Mouse (Mus musculus): ENCODE measurements around the gene Zmiz1. TPM values are rescaled to one million over a fixed set of nuclear protein-coding genes. Genes with fewer than 3 reads are reported as not detected.
A peak's percentile ranks its signal among the peaks of the same experiment; 100 is the strongest.

Gene Zmiz1
- polyA plus RNA-seq, 1 experiment from 2014 or later, result 55.5 TPM

DNA sequence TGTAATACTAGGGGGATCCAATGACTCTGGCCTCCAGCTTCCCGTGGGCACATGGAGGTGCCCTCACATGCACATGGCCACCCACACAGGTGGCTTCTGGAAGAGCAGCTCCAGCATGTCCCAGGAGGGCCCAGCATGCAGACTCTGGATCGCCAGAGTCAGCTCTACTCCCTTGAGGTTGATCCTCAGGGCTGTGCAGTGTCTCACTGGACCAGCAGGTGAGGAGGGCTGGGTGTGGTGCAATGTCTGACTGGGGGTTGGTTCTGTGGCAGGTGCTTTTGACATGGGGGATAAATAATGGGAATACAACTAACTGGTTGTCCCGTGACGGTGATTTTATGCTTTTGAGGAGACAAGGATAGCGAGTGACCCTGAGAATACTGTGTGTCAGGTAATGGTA is 59.7 kb downstream of the Zmiz1 start:
- Histone ChIP-seq H3K9me3 (replicated peaks) (no peaks in the 10 kb centered on the region), H3K36me3 (peaks cover 65% of the 10 kb centered on the region), H3K27me3 (ENCODE audit: low read depth, poor library complexity, severe bottlenecking) (no peaks in the 10 kb centered on the region), H3K27ac (0 out of 2 replicates have a peak overlapping the region, but pooled peaks have one; percentile 11), H3K4me3 (no peak overlapping the region), H3K4me1 (peaks cover 85% of the 10 kb centered on the region)
- DNase-seq (ENCODE audit: low spot score), result no peak
- 87% methylated on average over 5 of the region's 5 CpGs for WGBS

- 55% methylated on average over 4 of the region's 4 CpGs for WGBS
- peaks cover 70% of the 10 kb centered on the region for H3K36me3 ChIP-seq
Observed at GRCm38 (mm10) chr14:25519656-25520055, 60.7 kb downstream of the Zmiz1 start.

DNA sequence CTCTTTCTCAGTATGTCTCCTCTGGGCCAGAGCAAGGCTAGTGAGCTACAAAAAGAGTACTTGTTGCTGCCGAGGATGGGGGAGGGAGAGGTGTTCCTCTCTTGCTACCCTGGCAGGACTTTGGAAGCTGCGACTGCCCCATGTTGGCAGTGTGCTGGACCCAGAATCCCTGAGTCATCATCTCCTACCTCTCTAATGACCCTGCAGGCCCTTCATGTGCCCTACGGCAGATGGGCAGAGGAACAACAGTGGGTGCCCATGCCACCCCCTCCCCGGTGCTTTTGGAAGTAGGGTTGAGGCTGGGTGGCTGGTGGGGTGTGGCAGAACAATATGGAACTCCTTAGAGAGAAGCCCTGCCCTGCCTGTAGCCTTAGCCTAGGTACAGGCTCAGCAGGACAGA is 61.6 kb downstream of the Zmiz1 start:
- Histone ChIP-seq H3K27ac (peak overlapping the region; percentile 28), H3K36me3 (peaks cover 71% of the 10 kb centered on the region), H3K9me3 (replicated peaks) (no peaks in the 10 kb centered on the region), H3K27me3 (ENCODE audit: low read depth, poor library complexity, severe bottlenecking) (no peaks in the 10 kb centered on the region), H3K4me1 (peaks cover 95% of the 10 kb centered on the region), H3K4me3 (no peak overlapping the region)
- no peak for DNase-seq (ENCODE audit: low spot score)
- 80% methylated on average over 4 of the region's 4 CpGs for WGBS

More at GRCm38 (mm10) chr14:25519656-25520055, 60.7 kb downstream of the Zmiz1 start:
- Histone ChIP-seq H3K27ac (peak overlapping the region; percentile 28), H3K9me3 (replicated peaks) (no peaks in the 10 kb centered on the region), H3K4me1 (peaks cover 95% of the 10 kb centered on the region), H3K27me3 (ENCODE audit: low read depth, poor library complexity, severe bottlenecking) (no peaks in the 10 kb centered on the region), H3K4me3 (no peak overlapping the region)
- DNase-seq (ENCODE audit: low spot score), result no peak

GRCm38 (mm10) chr14:25520991-25521390 is 62.0 kb downstream of the Zmiz1 start:
- peaks cover 95% of the 10 kb centered on the region for H3K4me1 ChIP-seq
- no peaks in the 10 kb centered on the region for H3K27me3 ChIP-seq (ENCODE audit: low read depth, poor library complexity, severe bottlenecking)
- no peak for DNase-seq (ENCODE audit: low spot score)
- WGBS, result 67% methylated on average over 9 of the region's 9 CpGs
- H3K27ac ChIP-seq, result peak overlapping the region; percentile 28; the same call in 1 of the 2 replicates
- H3K36me3 ChIP-seq, result peaks cover 71% of the 10 kb centered on the region
- no peak overlapping the region for H3K4me3 ChIP-seq
- no peaks in the 10 kb centered on the region for H3K9me3 ChIP-seq (replicated peaks)

- WGBS, result 87% methylated on average over 4 of the region's 4 CpGs
Observed at GRCm38 (mm10) chr14:25521500-25521899, 62.5 kb downstream of the Zmiz1 start.

DNA sequence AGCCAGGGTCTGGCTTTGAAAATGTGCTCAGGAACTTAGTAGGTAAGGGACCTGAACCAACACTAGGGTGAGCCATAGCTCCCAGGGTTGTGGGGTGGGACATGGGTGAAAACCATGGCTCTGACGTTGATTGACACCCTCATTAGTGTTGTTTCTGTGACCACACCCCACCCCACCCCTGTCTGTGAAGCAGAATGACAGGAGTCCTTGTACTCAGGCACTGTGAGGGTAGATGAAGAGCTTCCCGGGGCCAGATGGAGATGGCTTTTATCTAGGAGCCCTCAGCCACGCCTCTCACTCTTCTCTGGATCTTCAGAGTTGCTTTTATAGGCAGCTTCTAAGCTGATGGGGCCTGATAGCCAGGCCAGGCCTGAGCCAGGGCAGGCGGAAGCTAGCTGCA is 63.4 kb downstream of the Zmiz1 start:
- 0 out of 2 replicates have a peak overlapping the region, but pooled peaks have one; percentile 33 for H3K27ac ChIP-seq
- 25% methylated on average over 4 of the region's 4 CpGs for WGBS
- no peak for DNase-seq (ENCODE audit: low spot score)
- peaks cover 80% of the 10 kb centered on the region for H3K36me3 ChIP-seq
- H3K4me3 ChIP-seq, result no peak overlapping the region
- no peaks in the 10 kb centered on the region for H3K27me3 ChIP-seq (ENCODE audit: low read depth, poor library complexity, severe bottlenecking)
- no peaks in the 10 kb centered on the region for H3K9me3 ChIP-seq (replicated peaks)
- H3K4me1 ChIP-seq, result peaks cover 80% of the 10 kb centered on the region

More at GRCm38 (mm10) chr14:25521500-25521899, 62.5 kb downstream of the Zmiz1 start:
- Histone ChIP-seq H3K4me3 (no peak overlapping the region), H3K27ac (peak overlapping the region; percentile 33; the same call in 1 of the 2 replicates), H3K9me3 (replicated peaks) (no peaks in the 10 kb centered on the region), H3K27me3 (ENCODE audit: low read depth, poor library complexity, severe bottlenecking) (no peaks in the 10 kb centered on the region), H3K36me3 (peaks cover 76% of the 10 kb centered on the region), H3K4me1 (peaks cover 89% of the 10 kb centered on the region)
- no peak for DNase-seq (ENCODE audit: low spot score)

DNA sequence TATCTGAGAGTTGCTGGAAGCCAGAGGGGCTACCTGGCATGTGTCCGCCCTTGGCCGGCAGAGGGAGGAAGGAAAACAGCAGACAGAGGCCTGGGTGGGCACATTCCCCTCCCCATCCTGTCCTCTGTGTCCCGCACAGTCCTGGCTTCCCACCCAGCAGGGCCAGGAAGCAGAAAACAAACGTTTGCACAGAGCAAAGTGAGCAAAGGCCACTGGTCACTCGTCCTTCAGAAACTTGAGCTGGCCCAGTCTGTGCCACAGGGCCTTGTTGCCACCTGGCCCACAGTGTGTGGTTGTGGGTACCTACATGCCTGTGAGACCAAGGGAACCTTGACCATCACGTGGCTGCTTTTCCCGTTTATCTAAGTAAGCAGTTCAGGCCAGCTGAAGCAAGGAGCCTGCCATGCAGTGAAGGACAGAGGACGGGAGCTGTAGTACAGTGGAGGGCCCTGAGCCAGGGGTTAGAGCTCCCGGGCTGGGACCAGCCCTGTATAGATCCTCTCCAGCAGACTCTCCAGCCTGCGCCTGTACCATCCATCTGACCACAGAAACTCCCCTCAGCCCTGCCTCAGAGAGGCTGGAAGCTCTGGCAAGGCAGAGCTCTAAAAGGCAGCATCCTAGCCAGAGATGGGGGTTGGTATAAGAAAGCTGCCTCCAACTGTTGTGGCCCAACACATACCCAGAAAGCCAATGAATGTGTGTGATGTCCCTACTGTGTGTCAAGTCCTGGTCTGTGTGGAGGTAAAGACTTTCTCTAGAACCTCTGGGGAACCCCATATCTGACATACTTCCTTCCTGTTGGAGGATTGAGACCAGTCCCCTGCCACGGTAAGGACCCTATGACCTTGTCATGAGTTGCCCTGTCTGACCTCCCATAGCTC is 64.5 kb downstream of the Zmiz1 start:
- H3K4me1 ChIP-seq, result peaks cover 70% of the 10 kb centered on the region
- 64% methylated on average over 11 of the region's 11 CpGs for WGBS
- peak overlapping the region; percentile 66 for H3K27ac ChIP-seq
- no peak overlapping the region for H3K4me3 ChIP-seq
- no peak for DNase-seq (ENCODE audit: low spot score)
- H3K36me3 ChIP-seq, result peaks cover 81% of the 10 kb centered on the region
- no peaks in the 10 kb centered on the region for H3K9me3 ChIP-seq (replicated peaks)
- H3K27me3 ChIP-seq (ENCODE audit: low read depth, poor library complexity, severe bottlenecking), result no peaks in the 10 kb centered on the region

GRCm38 (mm10) chr14:25524111-25524495 is 65.1 kb downstream of the Zmiz1 start:
- no peak overlapping the region for H3K4me3 ChIP-seq

GRCm38 (mm10) chr14:25524884-25525283 is 65.9 kb downstream of the Zmiz1 start:
- WGBS, result 70% methylated on average over 4 of the region's 4 CpGs
- peaks cover 85% of the 10 kb centered on the region for H3K36me3 ChIP-seq
- no peaks in the 10 kb centered on the region for H3K27me3 ChIP-seq (ENCODE audit: low read depth, poor library complexity, severe bottlenecking)
- peak overlapping the region; percentile 59 for H3K27ac ChIP-seq
- no peaks in the 10 kb centered on the region for H3K9me3 ChIP-seq (replicated peaks)
- DNase-seq (ENCODE audit: low spot score), result no peak
- peaks cover 61% of the 10 kb centered on the region for H3K4me1 ChIP-seq
- H3K4me3 ChIP-seq, result no peak overlapping the region

More at GRCm38 (mm10) chr14:25524111-25524495, 65.1 kb downstream of the Zmiz1 start:
- DNase-seq (ENCODE audit: low spot score), result no peak
- peaks cover 69% of the 10 kb centered on the region for H3K4me1 ChIP-seq
- no peaks in the 10 kb centered on the region for H3K27me3 ChIP-seq (ENCODE audit: low read depth, poor library complexity, severe bottlenecking)
- H3K9me3 ChIP-seq (replicated peaks), result no peaks in the 10 kb centered on the region
- WGBS, result 77% methylated on average over 9 of the region's 9 CpGs
- peak overlapping the region; percentile 66; the same call in 1 of the 2 replicates for H3K27ac ChIP-seq
- peaks cover 84% of the 10 kb centered on the region for H3K36me3 ChIP-seq

- H3K27ac ChIP-seq, result peak overlapping the region; percentile 59
- peaks cover 83% of the 10 kb centered on the region for H3K36me3 ChIP-seq
- WGBS, result 65% methylated on average over 8 of the region's 8 CpGs
Observed at GRCm38 (mm10) chr14:25525729-25526128, 66.7 kb downstream of the Zmiz1 start.

GRCm38 (mm10) chr14:25526872-25527271 is 67.9 kb downstream of the Zmiz1 start:
- Histone ChIP-seq H3K27me3 (ENCODE audit: low read depth, poor library complexity, severe bottlenecking) (no peaks in the 10 kb centered on the region), H3K9me3 (replicated peaks) (no peaks in the 10 kb centered on the region), H3K4me3 (no peak overlapping the region), H3K36me3 (peaks cover 83% of the 10 kb centered on the region), H3K4me1 (peaks cover 52% of the 10 kb centered on the region), H3K27ac (no peak overlapping the region)
- 96% methylated on average over 8 of the region's 8 CpGs for WGBS
- DNase-seq (ENCODE audit: low spot score), result no peak

More at GRCm38 (mm10) chr14:25525729-25526128, 66.7 kb downstream of the Zmiz1 start:
- no peak for DNase-seq (ENCODE audit: low spot score)
- Histone ChIP-seq H3K27me3 (ENCODE audit: low read depth, poor library complexity, severe bottlenecking) (no peaks in the 10 kb centered on the region), H3K4me3 (no peak overlapping the region), H3K4me1 (peaks cover 61% of the 10 kb centered on the region), H3K9me3 (replicated peaks) (no peaks in the 10 kb centered on the region)

GRCm38 (mm10) chr14:25527321-25527720 is 68.3 kb downstream of the Zmiz1 start:
- Histone ChIP-seq H3K4me3 (no peak overlapping the region), H3K27ac (no peak overlapping the region), H3K4me1 (peaks cover 47% of the 10 kb centered on the region), H3K36me3 (peaks cover 79% of the 10 kb centered on the region), H3K9me3 (replicated peaks) (no peaks in the 10 kb centered on the region), H3K27me3 (ENCODE audit: low read depth, poor library complexity, severe bottlenecking) (no peaks in the 10 kb centered on the region)
- DNase-seq (ENCODE audit: low spot score), result no peak
- WGBS, result 95% methylated on average over 2 of the region's 2 CpGs

DNA sequence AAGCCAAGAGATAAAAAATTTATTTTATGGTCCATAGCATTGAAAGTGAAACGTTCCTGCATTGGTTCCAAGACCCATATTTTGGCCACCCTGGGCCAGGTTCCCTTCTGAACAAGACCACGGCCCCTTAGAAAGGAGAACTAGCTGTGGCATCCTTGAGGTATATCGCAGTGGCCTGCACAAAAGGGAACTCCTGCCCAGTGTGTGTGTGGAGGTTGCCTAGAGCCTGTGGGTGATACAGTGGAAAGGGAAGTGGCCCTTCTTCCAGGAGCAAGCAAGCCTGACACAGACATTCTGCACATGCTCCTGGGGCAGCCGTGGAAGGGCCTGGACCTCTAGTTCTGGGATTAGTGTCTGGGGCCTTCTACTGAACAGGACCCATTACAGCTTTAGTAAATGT is 71.4 kb downstream of the Zmiz1 start:
- H3K27ac ChIP-seq, result no peak overlapping the region
- H3K9me3 ChIP-seq (replicated peaks), result no peaks in the 10 kb centered on the region
- peaks cover 79% of the 10 kb centered on the region for H3K36me3 ChIP-seq
- DNase-seq (ENCODE audit: low spot score), result no peak
- no peaks in the 10 kb centered on the region for H3K27me3 ChIP-seq (ENCODE audit: low read depth, poor library complexity, severe bottlenecking)
- 91% methylated on average over 4 of the region's 4 CpGs for WGBS
- H3K4me3 ChIP-seq, result no peak overlapping the region
- peaks cover 39% of the 10 kb centered on the region for H3K4me1 ChIP-seq

All from limb, embryonic 10.5 days (tissue).